ENCODE assay signal across 9 mouse cellular contexts in the genomic region with DNA sequence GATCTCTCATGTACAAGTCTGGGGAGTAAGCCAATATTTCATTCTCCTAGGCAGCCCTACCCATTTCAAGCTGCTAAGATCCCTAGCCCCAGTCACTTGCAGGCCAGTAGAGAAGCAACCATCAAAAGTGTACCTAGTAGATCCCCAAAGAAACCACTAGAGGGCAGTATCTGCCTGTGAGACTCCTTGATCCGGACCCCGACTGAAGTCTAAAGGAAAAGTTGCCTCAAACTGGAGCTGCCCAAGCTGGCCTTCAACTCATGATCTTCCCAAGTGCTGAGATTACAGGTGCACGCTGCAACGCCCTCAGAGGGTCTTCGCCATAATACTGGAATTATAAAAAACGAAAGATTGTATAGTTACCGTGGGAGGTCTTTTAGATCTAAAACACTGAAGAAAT. TPM values are rescaled to one million over a fixed set of nuclear protein-coding genes. Genes with fewer than 3 reads are reported as not detected.
A peak's percentile ranks its signal among the peaks of the same experiment; 100 is the strongest.
DNase-seq lines count a peak whose midpoint lies in the region; ATAC-seq lines count a peak whose summit lies in the region.
"Had no signal": no experiment of that assay in that cellular context is flagged by ENCODE, and none has a peak within 500 bp of the region (broad histone marks: within the 10 kb centered on the region; RNA-seq: fewer than 3 reads in every experiment).

No protein-coding gene starts in this region.

- no peak overlapping the region for H3K9ac ChIP-seq in forebrain, embryonic 13.5 days
- H3K9ac ChIP-seq in intestine, embryonic 14.5 days (ENCODE audit: low read length): no peak overlapping the region
- no peak overlapping the region for H3K9ac ChIP-seq in midbrain, embryonic 13.5 days (replicated peaks)
- H3K9ac ChIP-seq in stomach, embryonic 15.5 days: no peak overlapping the region
- H3K9ac ChIP-seq: embryonic facial prominence, embryonic 12.5 days had no signal

- H3K4me2 ChIP-seq in forebrain, embryonic 13.5 days: no peak overlapping the region
- H3K4me2 ChIP-seq in intestine, embryonic 14.5 days (ENCODE audit: low read length): no peak overlapping the region
- no peak overlapping the region for H3K4me2 ChIP-seq in midbrain, embryonic 13.5 days (replicated peaks)
- no peak overlapping the region for H3K4me2 ChIP-seq in stomach, embryonic 15.5 days
- H3K4me2 ChIP-seq: embryonic facial prominence, embryonic 12.5 days had no signal

- no peaks in the 10 kb centered on the region for H3K27me3 ChIP-seq in forebrain, embryonic 13.5 days
- H3K27me3 ChIP-seq in intestine, embryonic 14.5 days (replicated peaks; ENCODE audit: control insufficient read depth, insufficient read depth, low read length): no peaks in the 10 kb centered on the region
- H3K27me3 ChIP-seq in midbrain, embryonic 13.5 days: no peaks in the 10 kb centered on the region; the same call in 1 of the 2 replicates
- no peaks in the 10 kb centered on the region for H3K27me3 ChIP-seq in stomach, embryonic 15.5 days (replicated peaks)
- H3K27me3 ChIP-seq: embryonic facial prominence, embryonic 12.5 days had no signal

- intact Hi-C loops in left cerebral cortex, postnatal 14 days (cut with DNase I): loop anchor here (2.0 to 5.0 kb wide), 3 partner anchors 41 to 217 kb away; a partner anchor contains a TSS

- peak; percentile 43; the same call in 1 of the 2 replicates for ATAC-seq in forebrain, embryonic 13.5 days
- ATAC-seq in intestine, embryonic 14.5 days (replicated peaks; ENCODE audit: low FRiP score, low TSS enrichment, low read depth): no peak; the same call in 1 of the 2 replicates
- ATAC-seq in midbrain, embryonic 13.5 days: peak; percentile 70; the same call in 1 of the 2 replicates
- peak; percentile 39; the same call in 1 of the 2 replicates for ATAC-seq in stomach, embryonic 15.5 days (ENCODE audit: insufficient read depth, low FRiP score, low read depth)

- H3K4me3 ChIP-seq in forebrain, embryonic 13.5 days: no peak overlapping the region
- no peak overlapping the region for H3K4me3 ChIP-seq in intestine, embryonic 14.5 days (ENCODE audit: low read depth, low read length)
- no peak overlapping the region for H3K4me3 ChIP-seq in midbrain, embryonic 13.5 days (replicated peaks)
- no peak overlapping the region for H3K4me3 ChIP-seq in stomach, embryonic 15.5 days (replicated peaks)
- H3K4me3 ChIP-seq: embryonic facial prominence, embryonic 12.5 days had no signal

- no peaks in the 10 kb centered on the region for H3K9me3 ChIP-seq in forebrain, embryonic 13.5 days (replicated peaks)
- no peaks in the 10 kb centered on the region for H3K9me3 ChIP-seq in intestine, embryonic 14.5 days (ENCODE audit: control insufficient read depth, low read length)
- no peaks in the 10 kb centered on the region for H3K9me3 ChIP-seq in midbrain, embryonic 13.5 days
- H3K9me3 ChIP-seq in stomach, embryonic 15.5 days: no peaks in the 10 kb centered on the region
- H3K9me3 ChIP-seq: embryonic facial prominence, embryonic 12.5 days had no signal

- no peaks in the 10 kb centered on the region for H3K36me3 ChIP-seq in forebrain, embryonic 13.5 days (ENCODE audit: poor library complexity, severe bottlenecking)
- H3K36me3 ChIP-seq in intestine, embryonic 14.5 days (ENCODE audit: control insufficient read depth, insufficient read depth, low read length): no peaks in the 10 kb centered on the region
- no peaks in the 10 kb centered on the region for H3K36me3 ChIP-seq in midbrain, embryonic 13.5 days
- H3K36me3 ChIP-seq in stomach, embryonic 15.5 days: no peaks in the 10 kb centered on the region
- H3K36me3 ChIP-seq: embryonic facial prominence, embryonic 12.5 days had no signal

- no peak overlapping the region for H3K27ac ChIP-seq in forebrain, embryonic 13.5 days
- no peak overlapping the region for H3K27ac ChIP-seq in intestine, embryonic 14.5 days (ENCODE audit: low read depth)
- no peak overlapping the region for H3K27ac ChIP-seq in midbrain, embryonic 13.5 days
- H3K27ac ChIP-seq in stomach, embryonic 15.5 days: no peak overlapping the region
- H3K27ac ChIP-seq: embryonic facial prominence, embryonic 12.5 days had no signal

- H3K4me1 ChIP-seq in forebrain, embryonic 13.5 days: no peaks in the 10 kb centered on the region
- H3K4me1 ChIP-seq in intestine, embryonic 14.5 days (replicated peaks; ENCODE audit: control insufficient read depth, insufficient read depth, low read length): no peaks in the 10 kb centered on the region
- no peaks in the 10 kb centered on the region for H3K4me1 ChIP-seq in midbrain, embryonic 13.5 days (replicated peaks)
- H3K4me1 ChIP-seq in stomach, embryonic 15.5 days: no peaks in the 10 kb centered on the region
- H3K4me1 ChIP-seq: embryonic facial prominence, embryonic 12.5 days had no signal

- peak; percentile 39 for DNase-seq in ovary, adult 18-20 months (ENCODE audit: low spot score)
- no peak for DNase-seq in ovary, postnatal 10 days (ENCODE audit: low spot score)
- DNase-seq in c-Kit-negative CD71-positive TER-119-positive erythroid progenitor cells, embryonic 14.5 days (ENCODE audit: low read depth, low spot score): peak; percentile 39
- peak; percentile 67 for DNase-seq in intestine, embryonic 14.5 days (ENCODE audit: low spot score)
- DNase-seq in left cerebral cortex, postnatal 14 days (ENCODE audit: low spot score in 2 of 2): peak; percentile 75 to 77

- 11% methylated on average over 7 of the region's 7 CpGs for WGBS in forebrain, embryonic 13.5 days
- WGBS in intestine, embryonic 14.5 days: 12% methylated on average over 7 of the region's 7 CpGs
- 11% methylated on average over 7 of the region's 7 CpGs for WGBS in midbrain, embryonic 13.5 days
- WGBS in stomach, embryonic 15.5 days: 9% methylated on average over 7 of the region's 7 CpGs

RNA-seq across cellular contexts. Expression of a gene that starts 7.3 kb away (rescaled TPM):
- not detected in 2 replicates for polyA plus RNA-seq in forebrain, embryonic 13.5 days (2015; fragmentation: Nextera tagmentation; extraction: Ambion mirVana)
- 1.4 and 2.3 TPM in 2 replicates for polyA plus RNA-seq in intestine, embryonic 14.5 days (2014; fragmentation: Nextera tagmentation; extraction: Ambion mirVana)
- total RNA-seq in left cerebral cortex, postnatal 14 days (2021): not detected
- not detected in 2 replicates for polyA plus RNA-seq in midbrain, embryonic 13.5 days (2015; fragmentation: Nextera tagmentation; extraction: Ambion mirVana)
- polyA plus RNA-seq in stomach, embryonic 15.5 days (2015; fragmentation: Nextera tagmentation; extraction: Ambion mirVana): 1.2 and 1.6 TPM in 2 replicates
- polyA plus RNA-seq: embryonic facial prominence, embryonic 12.5 days had no signal

RNA-seq across cellular contexts. Expression of a gene that starts 11.2 kb away (rescaled TPM):
- polyA plus RNA-seq in forebrain, embryonic 13.5 days (2015; fragmentation: Nextera tagmentation; extraction: Ambion mirVana): 0.19 and 0.20 TPM in 2 replicates
- 9.6 and 12.9 TPM in 2 replicates for polyA plus RNA-seq in intestine, embryonic 14.5 days (2014; fragmentation: Nextera tagmentation; extraction: Ambion mirVana)
- under 1 TPM; 0.90 to 0.99 TPM for total RNA-seq in left cerebral cortex, postnatal 14 days (2021)
- 0.15 and 0.27 TPM in 2 replicates for polyA plus RNA-seq in midbrain, embryonic 13.5 days (2015; fragmentation: Nextera tagmentation; extraction: Ambion mirVana)
- polyA plus RNA-seq in stomach, embryonic 15.5 days (2015; fragmentation: Nextera tagmentation; extraction: Ambion mirVana): 19.1 and 22.7 TPM in 2 replicates

RNA-seq across cellular contexts. Expression of a gene that starts 11.4 kb away (rescaled TPM):
- not detected in 2 replicates for polyA plus RNA-seq in forebrain, embryonic 13.5 days (2015; fragmentation: Nextera tagmentation; extraction: Ambion mirVana)
- polyA plus RNA-seq in intestine, embryonic 14.5 days (2014; fragmentation: Nextera tagmentation; extraction: Ambion mirVana): not detected in 2 replicates
- total RNA-seq in left cerebral cortex, postnatal 14 days (2021): not detected
- polyA plus RNA-seq in midbrain, embryonic 13.5 days (2015; fragmentation: Nextera tagmentation; extraction: Ambion mirVana): not detected in 2 replicates
- not detected in 2 replicates for polyA plus RNA-seq in stomach, embryonic 15.5 days (2015; fragmentation: Nextera tagmentation; extraction: Ambion mirVana)
- polyA plus RNA-seq: embryonic facial prominence, embryonic 12.5 days had no signal

RNA-seq across cellular contexts. Expression of a gene that starts 16.4 kb away (rescaled TPM):
- polyA plus RNA-seq in forebrain, embryonic 13.5 days (2015; fragmentation: Nextera tagmentation; extraction: Ambion mirVana): not detected in 2 replicates
- not detected in 2 replicates for polyA plus RNA-seq in intestine, embryonic 14.5 days (2014; fragmentation: Nextera tagmentation; extraction: Ambion mirVana)
- not detected for total RNA-seq in left cerebral cortex, postnatal 14 days (2021)
- polyA plus RNA-seq in midbrain, embryonic 13.5 days (2015; fragmentation: Nextera tagmentation; extraction: Ambion mirVana): not detected in 2 replicates
- polyA plus RNA-seq in stomach, embryonic 15.5 days (2015; fragmentation: Nextera tagmentation; extraction: Ambion mirVana): not detected in 2 replicates
- polyA plus RNA-seq: embryonic facial prominence, embryonic 12.5 days had no signal

RNA-seq across cellular contexts. Expression of a gene that starts 35.5 kb away (rescaled TPM):
- not detected in 2 replicates for polyA plus RNA-seq in forebrain, embryonic 13.5 days (2015; fragmentation: Nextera tagmentation; extraction: Ambion mirVana)
- not detected in 2 replicates for polyA plus RNA-seq in intestine, embryonic 14.5 days (2014; fragmentation: Nextera tagmentation; extraction: Ambion mirVana)
- not detected for total RNA-seq in left cerebral cortex, postnatal 14 days (2021)
- not detected in 2 replicates for polyA plus RNA-seq in midbrain, embryonic 13.5 days (2015; fragmentation: Nextera tagmentation; extraction: Ambion mirVana)
- not detected in 2 replicates for polyA plus RNA-seq in stomach, embryonic 15.5 days (2015; fragmentation: Nextera tagmentation; extraction: Ambion mirVana)
- polyA plus RNA-seq: embryonic facial prominence, embryonic 12.5 days had no signal
